Mouse (Mus musculus) forebrain, postnatal 0 days (tissue): ENCODE data around the gene Nfix. TPM values are rescaled to one million over a fixed set of nuclear protein-coding genes. Genes with fewer than 3 reads are reported as not detected.

Experiments
- ATAC-seq: fragments of 200-750 bp; cut with Nextera tagmentation; 2 replicates; pipeline ENCODE4 v1.8.0; 2017; ENCODE audit warnings: mild to moderate bottlenecking, moderate library complexity
- DNase-seq: peaks from one replicate; pipeline ENCODE4 v3.0.0-alpha.2; 2015
- H3K27ac ChIP-seq: fragments of 300-500 bp; sonication (generic); 2 replicates; pipeline ENCODE4 v1.5.1; 2014; ENCODE audit warnings: low read depth, mild to moderate bottlenecking, antibody characterized with exemption, low read length, moderate library complexity, mixed read lengths
- H3K27me3 ChIP-seq: fragments of 300-500 bp; sonication (generic); 2 replicates; pipeline ENCODE4 v1.6.1; 2014; ENCODE audit warnings: mild to moderate bottlenecking, low read length, mixed read lengths; ENCODE audit not compliant: insufficient read depth
- H3K36me3 ChIP-seq: fragments of 300-500 bp; sonication (generic); 2 replicates; pipeline ENCODE4 v1.6.1; 2014; ENCODE audit warnings: mild to moderate bottlenecking, moderate library complexity; ENCODE audit not compliant: insufficient read depth
- H3K4me1 ChIP-seq: fragments of 300-500 bp; sonication (generic); 2 replicates; pipeline ENCODE4 v1.6.1; 2014; ENCODE audit warnings: antibody characterized with exemption; ENCODE audit not compliant: insufficient read depth
- H3K4me2 ChIP-seq: fragments of 300-500 bp; sonication (generic); 2 replicates; pipeline ENCODE4 v1.6.1; 2014; ENCODE audit warnings: low read depth, mild to moderate bottlenecking, moderate library complexity
- H3K4me3 ChIP-seq: fragments of 300-500 bp; sonication (generic); 2 replicates; pipeline ENCODE4 v1.5.1; 2014; ENCODE audit warnings: low read depth, low read length, mixed read lengths
- H3K9ac ChIP-seq: fragments of 300-500 bp; sonication (generic); 2 replicates; pipeline ENCODE4 v1.6.1; 2014; ENCODE audit warnings: mild to moderate bottlenecking
- H3K9me3 ChIP-seq: fragments of 300-500 bp; sonication (generic); 2 replicates; pipeline ENCODE4 v1.6.1; 2016; ENCODE audit warnings: low read length
- CTCF ChIP-seq: sonication (generic); IDR thresholded peaks from 2 replicates; pipeline ENCODE4 v1.5.1; 2016; ENCODE audit warnings: antibody characterized with exemption, control low read depth, low read depth
- WGBS: fragments of 180-500 bp; shearing (Covaris S2); extraction: QIAGEN DNeasy Blood & Tissue Kit; methylation state at CpG from one replicate; pipeline ENCODE4 v1.1.7; 2014; 5-methylcytosine and 5-hydroxymethylcytosine counted together
- polyA plus RNA-seq: library from polyadenylated mRNA; unstranded; fragments of >200 nt; fragmentation: Nextera tagmentation; extraction: Ambion mirVana; gene quantifications from 2 replicates; pipeline ENCODE4 v1.2.1, GENCODE M21; 2015
- total RNA-seq: library from RNA; depleted of rRNA; stranded (reverse); fragments of >200 nt; gene quantifications from 2 replicates; pipeline ENCODE4 v1.2.3, GENCODE M21; 2014

Gene Nfix
- total and polyA plus RNA-seq, 2 experiments from 2014 or later, result 111 to 376 TPM

DNA sequence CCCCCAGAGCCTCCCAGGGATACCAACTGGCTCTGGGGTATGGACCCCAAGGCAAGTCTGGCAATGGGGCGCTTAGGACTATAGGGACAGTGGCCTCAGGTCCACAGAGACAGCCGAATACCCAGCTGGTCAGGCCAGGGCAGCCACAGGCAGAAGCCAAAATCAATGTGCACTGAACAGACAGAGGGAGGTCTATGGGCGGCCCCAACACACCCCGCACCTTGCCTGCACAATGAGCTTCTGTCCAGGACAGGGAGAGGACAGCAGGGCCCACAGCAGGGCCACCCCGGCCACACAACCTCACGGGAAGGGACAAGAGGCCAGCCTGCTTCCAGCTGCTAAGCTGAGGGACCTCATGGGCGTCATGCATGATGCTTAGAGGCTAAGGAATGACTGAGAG is 5.7 kb downstream of the Nfix start:
- Histone ChIP-seq H3K4me1 (peaks cover 33% of the 10 kb centered on the region), H3K36me3 (no peaks in the 10 kb centered on the region), H3K9me3 (no peaks in the 10 kb centered on the region), H3K27ac (peak overlapping the region; percentile 98), H3K4me3 (no peak overlapping the region), H3K9ac (peak overlapping the region; percentile 33; the same call in 1 of the 2 replicates), H3K27me3 (no peaks in the 10 kb centered on the region), H3K4me2 (peak overlapping the region; percentile 49; the same call in 1 of the 2 replicates)
- ATAC-seq, result peak; percentile 19
- TF ChIP-seq CTCF, result no peak
- WGBS, result 28% methylated on average over 7 of the region's 7 CpGs
- no peak for DNase-seq

DNA sequence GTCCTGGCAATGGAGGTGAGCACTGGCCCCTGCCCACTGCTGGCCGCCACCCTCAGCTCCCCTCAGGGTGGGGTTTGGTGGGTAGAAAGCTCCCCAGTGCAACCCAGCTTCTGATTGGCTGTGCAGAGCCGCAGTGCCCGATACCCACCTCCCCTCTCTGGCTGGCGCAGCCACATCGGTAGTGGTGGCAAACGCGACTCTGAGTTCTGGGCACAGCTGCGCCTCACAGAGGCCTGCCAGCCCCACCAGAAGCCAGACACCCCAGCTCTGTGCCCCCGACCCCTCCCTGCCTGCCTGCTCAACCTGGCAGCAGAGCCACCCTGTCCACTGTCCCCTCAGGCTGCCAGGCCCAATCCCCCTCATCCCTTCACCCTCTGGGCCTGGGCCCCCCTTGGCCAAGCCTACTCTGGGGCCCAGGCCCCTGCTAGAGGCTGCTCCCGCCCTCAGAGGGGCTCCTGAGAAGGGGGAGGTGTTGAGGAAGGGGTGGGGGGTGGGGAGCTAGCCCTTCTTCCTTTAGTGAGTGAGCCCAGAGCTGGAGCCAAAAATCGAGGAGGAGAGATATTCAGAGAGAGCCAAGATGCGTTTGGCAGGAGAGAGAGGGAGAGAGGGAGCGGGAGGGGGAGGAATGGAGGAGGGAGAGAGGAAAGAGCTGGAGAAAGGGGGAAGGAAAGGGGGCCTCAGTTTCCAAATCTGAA is 6.2 kb downstream of the Nfix start:
- ATAC-seq, result peak; percentile 85
- TF ChIP-seq CTCF, result no peak
- H3K27ac ChIP-seq, result peak overlapping the region; percentile 98
- H3K9me3 ChIP-seq, result no peaks in the 10 kb centered on the region
- H3K27me3 ChIP-seq, result no peaks in the 10 kb centered on the region
- H3K4me3 ChIP-seq, result no peak overlapping the region
- WGBS, result 19% methylated on average over 13 of the region's 13 CpGs
- H3K9ac ChIP-seq, result peak overlapping the region; percentile 51
- peaks cover 36% of the 10 kb centered on the region for H3K4me1 ChIP-seq
- peak; percentile 92 for DNase-seq
- H3K36me3 ChIP-seq, result no peaks in the 10 kb centered on the region
- peak overlapping the region; percentile 49 for H3K4me2 ChIP-seq

DNA sequence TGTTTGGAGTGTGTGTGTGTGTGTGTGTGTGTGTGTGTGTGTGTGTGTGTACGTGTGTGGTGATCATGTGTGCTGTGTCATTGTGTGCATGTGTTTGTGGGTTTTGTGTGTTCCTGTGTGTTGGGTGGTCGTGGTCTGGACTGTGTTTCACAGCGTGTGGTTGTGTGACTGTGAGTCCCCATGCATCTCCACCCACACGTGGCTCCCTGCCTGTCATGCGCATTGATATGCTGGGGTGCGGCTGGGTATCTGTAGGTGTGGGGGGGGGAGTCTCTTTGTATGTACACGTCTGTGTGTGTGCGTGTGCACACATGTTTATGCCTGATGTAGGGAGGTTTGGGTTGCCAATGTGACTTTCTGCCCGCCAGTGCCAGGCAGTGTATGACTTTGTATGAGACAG is 7.0 kb downstream of the Nfix start:
- H3K27ac ChIP-seq, result peak overlapping the region; percentile 98
- no peak overlapping the region; the same call in 1 of the 2 replicates for H3K4me2 ChIP-seq
- no peaks in the 10 kb centered on the region for H3K27me3 ChIP-seq
- DNase-seq, result peak; percentile 61
- peaks cover 36% of the 10 kb centered on the region for H3K4me1 ChIP-seq
- 55% methylated on average over 9 of the region's 9 CpGs for WGBS
- peak overlapping the region; percentile 51 for H3K9ac ChIP-seq
- no peaks in the 10 kb centered on the region for H3K36me3 ChIP-seq
- H3K4me3 ChIP-seq, result no peak overlapping the region
- ATAC-seq, result no peak
- no peak for TF ChIP-seq CTCF
- no peaks in the 10 kb centered on the region for H3K9me3 ChIP-seq

DNA sequence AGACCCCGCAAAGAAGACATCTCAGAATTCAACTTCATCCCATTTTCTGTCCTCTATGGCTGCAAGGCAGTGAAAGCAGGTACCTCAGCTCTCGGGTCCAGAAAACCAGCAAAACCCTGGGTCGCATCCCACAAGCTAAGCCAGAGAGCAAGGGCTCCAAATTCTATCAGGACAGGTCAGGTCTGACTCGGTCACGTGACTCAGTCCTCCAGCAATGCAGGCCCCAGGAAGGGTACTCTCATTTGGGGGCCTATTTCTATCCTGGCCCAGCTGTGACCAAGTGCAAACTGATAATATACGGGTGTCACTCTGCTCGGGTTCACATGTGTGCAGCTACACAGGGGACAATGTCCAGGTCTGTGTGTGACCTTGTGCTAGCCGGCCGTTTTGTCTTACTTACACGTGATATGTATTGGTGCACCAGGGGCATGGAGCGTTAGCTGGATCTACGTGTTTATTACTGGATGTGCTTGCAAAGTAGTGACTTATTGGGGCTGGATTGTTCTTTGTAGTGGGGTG is 7.7 kb downstream of the Nfix start:
- WGBS, result 66% methylated on average over 12 of the region's 12 CpGs
- Histone ChIP-seq H3K4me1 (peaks cover 37% of the 10 kb centered on the region), H3K27ac (peak overlapping the region; percentile 98), H3K9me3 (no peaks in the 10 kb centered on the region), H3K4me3 (no peak overlapping the region), H3K9ac (no peak overlapping the region), H3K36me3 (no peaks in the 10 kb centered on the region), H3K4me2 (no peak overlapping the region), H3K27me3 (no peaks in the 10 kb centered on the region)
- no peak for ATAC-seq
- no peak for DNase-seq
- no peak for TF ChIP-seq CTCF

DNA sequence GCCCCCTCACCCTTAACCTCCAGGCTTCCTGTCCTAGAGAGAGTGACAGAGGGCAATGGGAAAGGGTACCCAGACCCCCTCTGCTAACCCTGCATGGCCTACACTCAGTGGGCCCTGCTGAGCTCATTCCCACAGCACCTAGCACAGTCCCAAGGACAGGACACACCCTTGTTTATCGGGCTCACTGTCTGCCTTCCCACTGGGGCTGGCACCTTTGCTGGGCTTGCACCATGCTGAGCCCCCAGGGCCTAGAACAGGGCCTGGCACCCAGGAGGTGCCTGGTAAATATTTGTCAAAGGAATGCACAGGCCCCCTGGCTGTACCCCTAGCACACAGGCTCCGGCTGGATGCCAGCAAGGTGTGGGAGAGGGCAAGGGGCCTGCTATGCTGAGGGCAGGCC is 9.6 kb downstream of the Nfix start:
- DNase-seq, result no peak
- no peak for TF ChIP-seq CTCF
- H3K27me3 ChIP-seq, result no peaks in the 10 kb centered on the region; the same call in 1 of the 2 replicates
- no peaks in the 10 kb centered on the region for H3K9me3 ChIP-seq
- ATAC-seq, result no peak
- peaks cover 40% of the 10 kb centered on the region for H3K4me1 ChIP-seq
- H3K27ac ChIP-seq, result peak overlapping the region; percentile 95
- no peak overlapping the region for H3K4me3 ChIP-seq
- 0 out of 2 replicates have a peak overlapping the region, but pooled peaks have one; percentile 6 for H3K9ac ChIP-seq
- 0 out of 2 replicates have a peak overlapping the region, but pooled peaks have one; percentile 27 for H3K4me2 ChIP-seq
- no peaks in the 10 kb centered on the region for H3K36me3 ChIP-seq
- 50% methylated on average over 2 of the region's 2 CpGs for WGBS

DNA sequence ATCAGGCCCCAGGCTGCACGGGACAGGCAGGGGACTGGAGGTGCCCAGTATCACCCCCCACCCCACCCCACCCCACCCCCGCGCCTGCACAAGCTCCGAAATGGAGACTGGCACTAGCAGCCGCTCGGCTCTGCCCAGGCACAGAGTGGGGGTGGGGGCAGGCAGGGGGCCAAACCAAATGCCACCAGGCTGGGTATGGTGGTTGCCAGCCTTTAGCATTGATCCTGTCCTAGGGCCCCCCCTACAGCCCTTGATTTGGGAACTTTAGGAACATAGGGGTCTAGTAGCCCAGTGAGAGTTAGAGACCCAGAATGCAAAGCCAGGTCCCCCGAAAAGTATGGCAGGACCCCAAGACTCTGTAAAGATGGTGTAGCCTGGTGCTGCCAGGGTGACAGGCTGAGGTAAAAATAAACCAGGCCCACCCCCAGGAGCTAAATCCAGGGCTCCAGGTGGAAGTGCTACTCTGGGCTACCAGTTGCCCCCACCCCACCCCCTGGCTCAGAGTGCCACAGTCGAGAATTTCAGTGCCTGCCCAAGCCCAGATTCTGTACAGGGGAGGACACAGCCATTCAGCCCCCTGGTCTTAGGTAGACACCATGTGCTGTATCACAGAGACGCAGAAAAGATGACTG is 10.2 kb downstream of the Nfix start:
- peak overlapping the region; percentile 27 for H3K4me2 ChIP-seq
- H3K9me3 ChIP-seq, result no peaks in the 10 kb centered on the region
- TF ChIP-seq CTCF, result 0 out of 2 replicates have a peak, but pooled peaks have one; percentile 4
- peak overlapping the region; percentile 95 for H3K27ac ChIP-seq
- ATAC-seq, result peak; percentile 6; the same call in 1 of the 2 replicates
- H3K9ac ChIP-seq, result no peak overlapping the region
- no peak overlapping the region for H3K4me3 ChIP-seq
- peaks cover 38% of the 10 kb centered on the region for H3K4me1 ChIP-seq
- no peaks in the 10 kb centered on the region; the same call in 1 of the 2 replicates for H3K27me3 ChIP-seq
- 29% methylated on average over 9 of the region's 9 CpGs for WGBS
- peak; percentile 68 for DNase-seq
- H3K36me3 ChIP-seq, result no peaks in the 10 kb centered on the region

DNA sequence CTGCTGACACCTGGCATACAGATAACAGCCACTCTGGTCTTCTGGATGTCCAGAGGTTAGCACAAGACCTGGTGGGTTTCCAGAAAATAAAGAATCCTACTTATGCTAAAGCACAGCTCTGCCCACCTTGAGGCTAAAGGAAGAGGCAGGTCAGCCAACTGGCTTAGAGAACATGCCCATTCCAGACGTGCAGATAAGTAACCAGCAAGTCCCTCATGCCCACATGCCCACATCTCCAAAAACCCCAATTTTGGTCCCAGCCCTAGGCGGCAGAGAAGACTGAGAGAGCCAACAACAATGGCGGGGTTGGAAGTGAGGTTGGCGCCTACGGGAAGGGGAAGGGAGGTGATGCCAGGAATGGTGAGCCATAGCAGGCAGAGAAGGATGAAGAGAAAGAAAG is 10.8 kb downstream of the Nfix start:
- Histone ChIP-seq H3K4me3 (no peak overlapping the region), H3K9ac (no peak overlapping the region), H3K27me3 (no peaks in the 10 kb centered on the region; the same call in 1 of the 2 replicates), H3K36me3 (no peaks in the 10 kb centered on the region), H3K4me1 (peaks cover 39% of the 10 kb centered on the region), H3K27ac (peak overlapping the region; percentile 95), H3K4me2 (peak overlapping the region; percentile 27), H3K9me3 (no peaks in the 10 kb centered on the region)
- peak; percentile 48 for DNase-seq
- WGBS, result 25% methylated on average over 5 of the region's 5 CpGs
- TF ChIP-seq CTCF, result no peak
- no peak for ATAC-seq
